Mouse (Mus musculus) testis, adult 2 months (tissue): ENCODE data around the gene Olfm2. TPM values are rescaled to one million over a fixed set of nuclear protein-coding genes. Genes with fewer than 3 reads are reported as not detected.
A peak's percentile ranks its signal among the peaks of the same experiment; 100 is the strongest.
"Not testable (repeated sequence)": the region's sequence is repeated elsewhere in the genome, so short reads cannot be mapped to it uniquely, and the experiment has no call there.

Experiments
- H3K27ac ChIP-seq: fragments of 200-500 bp; 2 replicates; pipeline ENCODE4 v1.5.1; 2012; ENCODE audit warnings: low read depth, low read length; ENCODE audit not compliant: control insufficient read depth, insufficient read depth
- H3K27me3 ChIP-seq: fragments of 200-500 bp; 2 replicates; pipeline ENCODE4 v1.6.1; 2012; ENCODE audit warnings: mild to moderate bottlenecking, low read length, moderate library complexity; ENCODE audit not compliant: control insufficient read depth, insufficient read depth
- H3K36me3 ChIP-seq: fragments of 200-500 bp; 2 replicates; pipeline ENCODE4 v1.6.1; 2012; ENCODE audit warnings: mild to moderate bottlenecking, low read length; ENCODE audit not compliant: control insufficient read depth, insufficient read depth
- H3K4me1 ChIP-seq: fragments of 200-500 bp; 2 replicates; pipeline ENCODE4 v1.6.1; 2012; ENCODE audit warnings: low read length; ENCODE audit not compliant: control insufficient read depth, insufficient read depth
- H3K4me3 ChIP-seq: fragments of 200-500 bp; 2 replicates; pipeline ENCODE4 v1.5.1; 2012; ENCODE audit warnings: low read depth, mild to moderate bottlenecking, low read length, moderate library complexity, mixed read lengths; ENCODE audit not compliant: control insufficient read depth
- CTCF ChIP-seq: fragments of 200-500 bp; IDR thresholded peaks from 2 replicates; pipeline ENCODE4 v1.5.1; 2012; ENCODE audit warnings: low read depth, mild to moderate bottlenecking, inconsistent platforms, low read length, moderate library complexity; ENCODE audit not compliant: control insufficient read depth, insufficient read depth, insufficient replicate concordance
- POLR2A ChIP-seq: fragments of 200-500 bp; IDR thresholded peaks from 2 replicates; pipeline ENCODE4 v1.6.1; 2012; ENCODE audit warnings: low read depth, mild to moderate bottlenecking, inconsistent platforms, low read length, moderate library complexity; ENCODE audit not compliant: control insufficient read depth
- polyA plus RNA-seq: library from polyadenylated mRNA; depleted of rRNA; stranded (reverse); fragments of >200 nt; gene quantifications from 2 replicates; pipeline ENCODE4 v1.2.3, GENCODE M21; 2012

Olfm2 gene
- polyA plus RNA-seq, 1 experiment = 3.2 TPM

GRCm38 (mm10) chr9:20642101-20642895 lies 103.9 kb downstream of the Olfm2 start, which contains the start of gene Ubl5:
Gene Ubl5 (plus strand): TSS chr9:20642878.
- peak within 1 kb of the TSS; percentile 92 for H3K27ac ChIP-seq
- H3K4me3 ChIP-seq = peak within 1 kb of the TSS; percentile 96
- H3K36me3 ChIP-seq = peaks cover 3% of the 10 kb centered on the region
- TF ChIP-seq POLR2A = 0 out of 2 replicates have a peak, but pooled peaks have one; percentile 14
- no peak for TF ChIP-seq CTCF
- no peaks in the 10 kb centered on the region for H3K27me3 ChIP-seq
- peaks cover 5% of the 10 kb centered on the region for H3K4me1 ChIP-seq

- TF ChIP-seq POLR2A = no peak
- TF ChIP-seq CTCF = no peak
- peak overlapping the region; percentile 92 for H3K27ac ChIP-seq
- peaks cover 3% of the 10 kb centered on the region for H3K36me3 ChIP-seq
These were observed 104.6 kb downstream of the Olfm2 start for GRCm38 (mm10) chr9:20641501-20641900.

GRCm38 (mm10) chr9:20639486-20639885 lies 106.7 kb downstream of the Olfm2 start:
- no peak overlapping the region for H3K27ac ChIP-seq
- no peak overlapping the region for H3K4me3 ChIP-seq
- H3K27me3 ChIP-seq = no peaks in the 10 kb centered on the region
- TF ChIP-seq CTCF (no peak), POLR2A (no peak)
- H3K36me3 ChIP-seq = peaks cover 3% of the 10 kb centered on the region
- peaks cover 5% of the 10 kb centered on the region for H3K4me1 ChIP-seq

More at GRCm38 (mm10) chr9:20641501-20641900, 104.6 kb downstream of the Olfm2 start:
- H3K4me1 ChIP-seq = peaks cover 5% of the 10 kb centered on the region
- H3K27me3 ChIP-seq = no peaks in the 10 kb centered on the region
- peak overlapping the region; percentile 96 for H3K4me3 ChIP-seq

- H3K27me3 ChIP-seq = no peaks in the 10 kb centered on the region
- peaks cover 5% of the 10 kb centered on the region for H3K4me1 ChIP-seq
- TF ChIP-seq POLR2A (no peak), CTCF (no peak)
- H3K4me3 ChIP-seq = no peak overlapping the region
- H3K27ac ChIP-seq = no peak overlapping the region
- H3K36me3 ChIP-seq = peaks cover 3% of the 10 kb centered on the region
These were observed 107.6 kb downstream of the Olfm2 start for GRCm38 (mm10) chr9:20638552-20638951.

- H3K36me3 ChIP-seq = peaks cover 3% of the 10 kb centered on the region
These were observed 109.4 kb downstream of the Olfm2 start for GRCm38 (mm10) chr9:20636790-20637189.

GRCm38 (mm10) chr9:20636256-20636655 lies 109.9 kb downstream of the Olfm2 start:
- no peaks in the 10 kb centered on the region; the same call in 1 of the 2 replicates for H3K4me1 ChIP-seq
- H3K36me3 ChIP-seq = peaks cover 3% of the 10 kb centered on the region
- no peaks in the 10 kb centered on the region for H3K27me3 ChIP-seq
- TF ChIP-seq POLR2A (no peak), CTCF (no peak)
- H3K27ac ChIP-seq = no peak overlapping the region
- no peak overlapping the region for H3K4me3 ChIP-seq

More at GRCm38 (mm10) chr9:20636790-20637189, 109.4 kb downstream of the Olfm2 start:
- Histone ChIP-seq H3K4me3 (no peak overlapping the region), H3K4me1 (peaks cover 2% of the 10 kb centered on the region), H3K27ac (no peak overlapping the region), H3K27me3 (no peaks in the 10 kb centered on the region)
- TF ChIP-seq CTCF (no peak), POLR2A (no peak)

- not testable (repeated sequence) for H3K4me3 ChIP-seq, H3K4me1 ChIP-seq, H3K27ac ChIP-seq, H3K36me3 ChIP-seq, H3K27me3 ChIP-seq
These were observed 110.5 kb downstream of the Olfm2 start for GRCm38 (mm10) chr9:20635676-20636075.
